Mouse (Mus musculus) embryonic fibroblast, embryonic 13.5 days (primary cell): ENCODE measurements around the gene Cacna1c.

Experiments used
- CTCF ChIP-seq: IDR thresholded peaks from 2 replicates; pipeline ENCODE4 v1.5.1; 2011; ENCODE audit warnings: mild to moderate bottlenecking, control low read depth, low read length, moderate library complexity, borderline replicate concordance; ENCODE audit not compliant: insufficient read depth
- POLR2A ChIP-seq: IDR thresholded peaks from 2 replicates; pipeline ENCODE4 v1.6.1; 2011; ENCODE audit warnings: low read depth, mild to moderate bottlenecking, control low read depth, low read length, moderate library complexity

- TF ChIP-seq CTCF (no peak), POLR2A (no peak)
Measured at GRCm38 (mm10) chr6:118984181-118984901, 211.9 kb downstream of the Cacna1c start.
